ENCODE assay signal across 13 mouse cellular contexts in the genomic region with DNA sequence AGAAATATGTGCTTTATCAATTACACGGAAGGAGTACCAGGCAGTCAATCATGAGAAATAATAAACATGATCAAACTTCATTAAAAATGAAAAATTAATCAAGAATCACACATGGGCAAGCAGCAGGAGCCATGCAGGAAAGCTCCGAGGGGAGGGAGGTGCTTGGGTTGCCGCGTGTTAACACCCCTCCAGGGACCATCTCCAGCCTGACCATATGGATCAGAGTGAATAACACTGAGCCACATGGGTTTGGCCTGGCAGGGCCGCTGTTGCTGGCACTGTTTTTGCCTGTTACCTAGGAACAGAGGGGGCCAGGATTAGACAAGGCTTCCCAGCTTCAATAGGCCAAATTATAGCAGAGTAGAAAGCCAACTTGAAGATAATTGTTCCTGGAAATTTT.
DNase-seq lines count a peak whose midpoint lies in the region; ATAC-seq and TF ChIP-seq lines count a peak whose summit lies in the region.
"Had no signal": no experiment of that assay in that cellular context is flagged by ENCODE, and none has a peak within 500 bp of the region (broad histone marks: within the 10 kb centered on the region; RNA-seq: fewer than 3 reads in every experiment).

No protein-coding gene starts in this region.

- intact Hi-C loops in left cerebral cortex, postnatal 10 days (cut with DNase I), result no loop called here

- 0 out of 2 replicates have a peak, but pooled peaks have one; percentile 5 for TF ChIP-seq CTCF in forebrain, postnatal 0 days (IDR thresholded peaks at IDR 0.05; ENCODE audit: low read depth)

- H3K4me2 ChIP-seq in forebrain, postnatal 0 days (ENCODE audit: low read depth), result no peak overlapping the region
- H3K4me2 ChIP-seq in heart, embryonic 12.5 days, result no peak overlapping the region
- H3K4me2 ChIP-seq: heart, embryonic 13.5 days; limb, embryonic 13.5 days had no signal

- ATAC-seq in forebrain, postnatal 0 days, result peak; percentile 78
- ATAC-seq in heart, embryonic 12.5 days (ENCODE audit: insufficient number of reproducible peaks, low FRiP score), result no peak

- H3K9ac ChIP-seq in forebrain, postnatal 0 days, result no peak overlapping the region
- no peak overlapping the region for H3K9ac ChIP-seq in heart, embryonic 12.5 days
- H3K9ac ChIP-seq: heart, embryonic 13.5 days; limb, embryonic 13.5 days had no signal

- no peak overlapping the region for H3K4me3 ChIP-seq in forebrain, postnatal 0 days (ENCODE audit: low read depth, low read length)
- no peak overlapping the region for H3K4me3 ChIP-seq in midbrain, embryonic 10.5 days
- H3K4me3 ChIP-seq in heart, embryonic 12.5 days, result no peak overlapping the region
- H3K4me3 ChIP-seq: heart, embryonic 13.5 days; limb, embryonic 13.5 days; myocyte had no signal

- H3K9me3 ChIP-seq in forebrain, postnatal 0 days (ENCODE audit: low read length), result no peaks in the 10 kb centered on the region
- no peaks in the 10 kb centered on the region for H3K9me3 ChIP-seq in midbrain, embryonic 10.5 days (replicated peaks)
- H3K9me3 ChIP-seq in heart, embryonic 12.5 days (replicated peaks), result no peaks in the 10 kb centered on the region
- H3K9me3 ChIP-seq: G1E; heart, embryonic 13.5 days; limb, embryonic 13.5 days had no signal

- WGBS in forebrain, postnatal 0 days, result 20% methylated on average over 5 of the region's 5 CpGs
- 50% methylated on average over 5 of the region's 5 CpGs for WGBS in midbrain, embryonic 10.5 days
- 40% methylated on average over 5 of the region's 5 CpGs for WGBS in heart, embryonic 12.5 days

- H3K27me3 ChIP-seq in forebrain, postnatal 0 days (ENCODE audit: insufficient read depth, low read length), result no peaks in the 10 kb centered on the region
- peaks cover 8% of the 10 kb centered on the region; the same call in 1 of the 2 replicates for H3K27me3 ChIP-seq in midbrain, embryonic 10.5 days (ENCODE audit: low read depth, poor library complexity, severe bottlenecking)
- no peaks in the 10 kb centered on the region for H3K27me3 ChIP-seq in heart, embryonic 12.5 days (replicated peaks)
- H3K27me3 ChIP-seq: heart, embryonic 13.5 days had no signal

- H3K27ac ChIP-seq in forebrain, postnatal 0 days (ENCODE audit: low read depth, low read length), result no peak overlapping the region
- H3K27ac ChIP-seq in midbrain, embryonic 10.5 days (replicated peaks), result no peak overlapping the region
- H3K27ac ChIP-seq in heart, embryonic 12.5 days (ENCODE audit: poor library complexity, severe bottlenecking), result no peak overlapping the region
- H3K27ac ChIP-seq: heart, embryonic 13.5 days; limb, embryonic 13.5 days had no signal

- peak; percentile 3 for DNase-seq in R1 (ENCODE audit: low read depth, low spot score)
- DNase-seq in cerebellum, adult 9-10 months, result peak; percentile 89
- peak; percentile 74 for DNase-seq in forebrain, postnatal 0 days
- DNase-seq in midbrain, embryonic 10.5 days (ENCODE audit: low spot score), result peak; percentile 44
- no peak for DNase-seq in ovary, adult 18-20 months (ENCODE audit: low spot score)
- DNase-seq in left cerebral cortex, postnatal 10 days (ENCODE audit: extremely low spot score in 1 of 2, low spot score in 2 of 2), result no peak
- no peak for DNase-seq in lung, postnatal 4 days
- DNase-seq: thymus, postnatal 4 days had no signal

- no peaks in the 10 kb centered on the region for H3K4me1 ChIP-seq in forebrain, postnatal 0 days (ENCODE audit: insufficient read depth)
- peaks cover 64% of the 10 kb centered on the region for H3K4me1 ChIP-seq in midbrain, embryonic 10.5 days
- H3K4me1 ChIP-seq in heart, embryonic 12.5 days (replicated peaks), result peaks cover 10% of the 10 kb centered on the region; the same call in 1 of the 2 replicates

- no peaks in the 10 kb centered on the region for H3K36me3 ChIP-seq in forebrain, postnatal 0 days (ENCODE audit: insufficient read depth)
- H3K36me3 ChIP-seq in midbrain, embryonic 10.5 days, result no peaks in the 10 kb centered on the region
- H3K36me3 ChIP-seq in heart, embryonic 12.5 days, result no peaks in the 10 kb centered on the region
- H3K36me3 ChIP-seq: heart, embryonic 13.5 days; limb, embryonic 13.5 days had no signal

Comparison
In these comparisons a context has a peak if more than half of its experiments do, and no peak if none do; other contexts are left out.
1. DNase-seq: peak in R1 (single experiment), cerebellum, adult 9-10 months (single experiment), forebrain, postnatal 0 days (single experiment) and midbrain, embryonic 10.5 days (single experiment); none in ovary, adult 18-20 months (single experiment), left cerebral cortex, postnatal 10 days (0 of 2) and lung, postnatal 4 days (0 of 2).